In the genomic region with DNA sequence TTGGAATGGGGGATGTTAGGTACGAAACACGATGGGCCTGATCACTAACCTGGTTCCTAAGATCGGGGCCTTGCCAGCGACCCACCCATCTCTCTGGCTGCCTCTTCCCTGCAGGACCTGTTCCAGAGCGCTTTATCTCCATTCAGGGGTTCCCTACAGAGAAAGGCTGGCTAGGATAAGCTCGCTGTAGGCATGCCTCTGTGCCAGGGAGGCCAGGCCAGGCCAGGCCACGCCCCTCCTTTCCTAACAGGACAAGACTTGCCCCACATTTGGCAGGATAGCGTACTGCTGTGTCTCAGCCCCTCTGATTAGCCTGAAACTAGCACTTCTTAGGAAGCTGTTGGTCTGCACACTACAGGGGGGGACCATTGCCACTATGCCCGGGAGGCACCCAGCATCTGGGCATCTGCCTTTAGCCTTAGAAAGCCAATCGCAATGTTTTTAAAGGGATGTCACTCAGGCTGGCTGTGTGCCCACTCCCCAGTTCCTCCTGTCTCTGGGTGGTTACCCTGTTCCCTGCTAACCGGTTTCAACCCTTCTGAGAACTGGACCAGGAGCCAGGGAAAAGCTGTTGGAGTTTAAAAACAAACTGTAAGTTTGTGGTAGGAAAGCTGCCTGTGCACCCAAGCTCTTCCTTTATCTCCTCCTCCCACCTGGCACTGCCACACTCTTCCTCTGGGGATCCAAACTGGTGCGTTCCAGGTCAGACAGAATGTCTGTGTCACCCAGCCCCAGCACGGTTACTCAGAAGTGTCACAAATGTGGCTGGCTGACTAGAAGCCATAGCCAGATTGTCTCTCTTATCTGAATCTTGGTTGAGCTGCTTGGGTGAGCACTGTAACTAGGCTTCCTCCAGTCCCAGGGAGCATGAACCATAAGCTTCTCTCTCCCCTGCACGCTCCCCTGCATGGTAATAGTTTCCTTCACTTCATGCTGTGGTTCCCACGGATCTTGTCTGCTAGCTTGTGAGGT, we compare ENCODE assay signal across 8 mouse cellular contexts. TPM values are rescaled to one million over a fixed set of nuclear protein-coding genes. Genes with fewer than 3 reads are reported as not detected.
DNase-seq lines count a peak whose midpoint lies in the region; ATAC-seq and TF ChIP-seq lines count a peak whose summit lies in the region.

No protein-coding gene starts in this region.

- H3K9ac ChIP-seq in kidney, embryonic 15.5 days, result no peak overlapping the region
- H3K9ac ChIP-seq in midbrain, embryonic 12.5 days (replicated peaks), result 0 out of 2 replicates have a peak overlapping the region, but pooled peaks have one; percentile 31

- peaks cover 11% of the 10 kb centered on the region; the same call in 1 of the 2 replicates for H3K36me3 ChIP-seq in kidney, embryonic 15.5 days
- H3K36me3 ChIP-seq in midbrain, embryonic 12.5 days, result peaks cover 27% of the 10 kb centered on the region; the same call in 1 of the 2 replicates

- H3K4me2 ChIP-seq in kidney, embryonic 15.5 days, result no peak overlapping the region
- no peak overlapping the region for H3K4me2 ChIP-seq in midbrain, embryonic 12.5 days (replicated peaks)

- no peaks in the 10 kb centered on the region for H3K27me3 ChIP-seq in kidney, embryonic 15.5 days
- H3K27me3 ChIP-seq in midbrain, embryonic 12.5 days, result peaks cover 51% of the 10 kb centered on the region

- DNase-seq in layer of hippocampus, postnatal 10 days (ENCODE audit: low spot score in 2 of 2), result peak; percentile 32 to 44
- DNase-seq in layer of hippocampus, adult 8-10 months (ENCODE audit: low spot score in 2 of 2), result no peak
- peak; percentile 68 for DNase-seq in brain, embryonic 14.5 days (ENCODE audit: low read depth)
- DNase-seq in T-cell, adult 2 months (ENCODE audit: low spot score), result no peak
- DNase-seq in thymus, postnatal 0 days (ENCODE audit: low spot score), result no peak

- no peak for TF ChIP-seq CTCF in brain, embryonic 14.5 days (IDR thresholded peaks at IDR 0.05; ENCODE audit: borderline replicate concordance, extremely low read depth, insufficient read depth, insufficient read length)

- peaks cover 45% of the 10 kb centered on the region for H3K4me1 ChIP-seq in kidney, embryonic 15.5 days
- peaks cover 28% of the 10 kb centered on the region for H3K4me1 ChIP-seq in midbrain, embryonic 12.5 days

- H3K9me3 ChIP-seq in kidney, embryonic 15.5 days (replicated peaks), result no peaks in the 10 kb centered on the region
- no peaks in the 10 kb centered on the region for H3K9me3 ChIP-seq in midbrain, embryonic 12.5 days

- peak; percentile 57 for ATAC-seq in granulocyte monocyte progenitor cell, adult 5-6 weeks (replicated peaks; ENCODE audit: poor library complexity, severe bottlenecking)
- ATAC-seq in kidney, embryonic 15.5 days (replicated peaks; ENCODE audit: low FRiP score), result peak; percentile 60
- ATAC-seq in midbrain, embryonic 12.5 days (ENCODE audit: low FRiP score, low read depth), result peak; percentile 16

- peak overlapping the region; percentile 82 for H3K27ac ChIP-seq in kidney, embryonic 15.5 days
- no peak overlapping the region for H3K27ac ChIP-seq in midbrain, embryonic 12.5 days (replicated peaks)

- TF ChIP-seq POLR2A in brain, embryonic 14.5 days (IDR thresholded peaks at IDR 0.05; ENCODE audit: borderline replicate concordance, extremely low read depth, insufficient read depth, insufficient read length, poor library complexity, severe bottlenecking), result no peak

- H3K4me3 ChIP-seq in kidney, embryonic 15.5 days (replicated peaks), result no peak overlapping the region
- no peak overlapping the region for H3K4me3 ChIP-seq in midbrain, embryonic 12.5 days

- WGBS in kidney, embryonic 15.5 days, result 70% methylated on average over 15 of the region's 15 CpGs
- 69% methylated on average over 15 of the region's 15 CpGs for WGBS in midbrain, embryonic 12.5 days

RNA-seq across cellular contexts. Expression of a gene that starts 50.9 kb away (rescaled TPM):
- total RNA-seq in layer of hippocampus, postnatal 10 days (2021), result 10 to 100 TPM; 17.4 to 17.6 TPM
- 10 to 100 TPM; 15.1 to 27.4 (median 19.9) TPM for total RNA-seq in layer of hippocampus, adult 8-10 months (2022)
- polyA plus RNA-seq in brain, embryonic 14.5 days (2012; rRNA removed), result 1.8 and 3.4 TPM in 2 replicates
- total RNA-seq in granulocyte monocyte progenitor cell, adult 5-6 weeks (2014; fragmentation: Nextera tagmentation), result 0.23 and 1.6 TPM in 2 replicates
- 0.47 TPM in 1 of 2 replicates, not detected in the other for total RNA-seq in granulocyte monocyte progenitor cell, adult 5-6 weeks (2017)
- 0.51 and 0.53 TPM in 2 replicates for polyA plus RNA-seq in kidney, embryonic 15.5 days (2015; fragmentation: Nextera tagmentation; extraction: Ambion mirVana)
- polyA plus RNA-seq in midbrain, embryonic 12.5 days (2016; fragmentation: Nextera tagmentation; extraction: Ambion mirVana), result 0.35 and 0.60 TPM in 2 replicates
- 6.8 and 7.5 TPM in 2 replicates for polyA plus RNA-seq in thymus, postnatal 0 days (2015; fragmentation: Nextera tagmentation; extraction: Ambion mirVana)

Comparison
In these comparisons a context has a peak if more than half of its experiments do, and no peak if none do; other contexts are left out.
1. DNase-seq: peak in layer of hippocampus, postnatal 10 days (2 of 2) and brain, embryonic 14.5 days (single experiment); none in layer of hippocampus, adult 8-10 months (0 of 2), T-cell, adult 2 months (single experiment) and thymus, postnatal 0 days (single experiment).
2. Peak in every context shown above with its lines, with median percentiles within 50 percentile points of each other: ATAC-seq.